Mouse (Mus musculus) gastrocnemius, postnatal 14 days (tissue): Measurements from ENCODE around the gene Zfp810. TPM values are rescaled to one million over a fixed set of nuclear protein-coding genes. Genes with fewer than 3 reads are reported as not detected.
"Not testable (repeated sequence)": the region's sequence is repeated elsewhere in the genome, so short reads cannot be mapped to it uniquely, and the experiment has no call there.

Experiments used
- DNase-seq: peaks from one replicate; pipeline ENCODE4 v3.0.0; 2021; ENCODE audit warnings: mixed read lengths
- intact Hi-C: fragments of 180-260 bp; cut with DNase I; formaldehyde crosslinking; loops from one replicate; pipeline ENCODE4 v1.15.1; 2025; ENCODE audit warnings: low total_unique reads
- long read RNA-seq, 2 experiments: library from polyadenylated mRNA; stranded (forward); transcript quantifications; one replicate each; pipeline ENCODE4 v2.0.0; 2021
- total RNA-seq, 2 experiments: library from RNA; stranded (reverse); gene quantifications; 2 replicates each; pipeline ENCODE4 v1.2.3; 2021

Gene Zfp810
- 1 to 10 TPM; 1.4 to 1.6 TPM for total RNA-seq
- long read RNA-seq, experiment 1, partial matches to known transcripts = 0 of 3 reads
- long read RNA-seq, experiment 1, other reads (novel, unspliced or antisense) = 0 of 3 reads
- long read RNA-seq, experiment 2, partial matches to known transcripts = 0 of 2 reads
- long read RNA-seq, experiment 2, other reads (novel, unspliced or antisense) = 0 of 2 reads

DNA sequence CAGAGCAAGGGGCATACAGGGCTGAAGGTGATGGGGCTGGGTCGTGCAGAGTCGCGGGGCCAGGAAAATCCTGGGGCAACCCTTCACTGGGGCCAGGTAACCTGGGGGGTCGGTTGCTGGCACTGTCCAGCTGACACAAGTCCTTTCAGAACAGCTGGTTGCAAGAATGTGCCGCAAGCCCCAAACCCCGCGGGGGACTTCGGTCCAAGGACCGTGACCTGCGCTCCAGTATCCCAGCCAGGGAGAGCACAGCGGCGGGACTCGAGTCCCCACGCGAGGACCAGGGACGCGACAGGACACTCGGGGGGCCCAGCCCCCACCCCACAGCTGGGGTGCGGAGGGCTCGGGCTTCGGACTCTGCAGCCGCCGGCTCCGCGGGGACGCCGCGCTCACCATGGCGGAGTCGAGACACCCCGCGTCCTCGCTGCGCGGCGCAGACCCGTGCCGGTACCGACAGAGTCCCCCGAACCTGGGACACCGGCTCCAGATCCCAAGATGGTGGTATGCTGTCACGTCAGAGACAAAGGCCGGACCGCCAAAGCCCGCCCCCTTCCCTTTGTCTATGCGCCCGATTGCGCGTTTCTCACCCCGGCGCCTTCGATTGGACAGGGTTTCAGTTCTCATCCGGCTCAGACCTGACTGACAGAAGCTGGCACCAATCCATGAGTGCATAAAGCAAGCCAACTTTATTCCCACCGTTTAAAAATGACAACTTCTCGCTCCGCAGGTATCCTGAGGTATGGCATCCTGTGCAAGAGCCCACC, at the start of gene Zfp810:
Gene Zfp810, minus strand, starts transcription at position 493 of the 764 bp plus-strand sequence.
- peak; percentile 88 for DNase-seq
- intact Hi-C loops = no loop called here

DNA sequence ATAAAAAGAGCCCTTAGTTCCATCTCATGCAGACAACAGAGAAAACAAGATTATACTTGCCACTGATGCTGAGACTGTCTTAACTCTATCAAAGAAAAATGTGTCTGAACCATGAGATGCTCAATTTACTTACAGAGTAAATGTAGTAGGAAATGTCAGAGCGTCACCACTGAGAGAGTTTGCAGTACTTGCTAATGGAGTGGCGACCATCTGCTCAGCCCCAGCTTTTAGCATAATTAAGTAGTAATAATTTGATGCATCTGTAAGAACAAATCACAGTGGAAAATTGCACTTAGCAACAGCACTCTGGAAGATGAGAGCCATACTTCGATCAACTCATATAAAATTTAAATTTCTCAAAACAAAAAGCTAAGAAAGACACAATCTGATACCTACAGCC, 48.5 kb upstream of the Zfp810 start:
- intact Hi-C loops = no loop called here
- DNase-seq = no peak

DNA sequence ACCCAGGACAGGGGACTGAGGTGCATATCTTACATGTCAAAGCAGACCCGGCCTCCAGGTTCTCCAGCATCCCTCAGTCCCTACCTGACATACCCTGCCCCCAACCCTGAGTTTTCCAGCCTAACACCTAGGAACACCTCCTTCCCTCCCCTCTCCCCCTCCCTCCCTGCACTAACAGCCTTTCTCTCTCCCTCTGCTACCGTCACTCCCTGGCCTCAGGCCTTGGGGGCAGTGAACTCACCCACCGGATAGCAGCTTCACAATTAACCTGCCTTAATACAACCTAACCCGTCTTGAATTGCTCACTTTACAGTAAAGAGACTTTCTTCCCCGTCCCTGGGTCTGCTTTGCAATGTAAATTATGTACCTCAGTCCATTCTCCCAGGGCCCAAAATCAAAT, 46.5 kb upstream of the Zfp810 start:
- intact Hi-C loops = no loop called here
- DNase-seq = no peak

DNA sequence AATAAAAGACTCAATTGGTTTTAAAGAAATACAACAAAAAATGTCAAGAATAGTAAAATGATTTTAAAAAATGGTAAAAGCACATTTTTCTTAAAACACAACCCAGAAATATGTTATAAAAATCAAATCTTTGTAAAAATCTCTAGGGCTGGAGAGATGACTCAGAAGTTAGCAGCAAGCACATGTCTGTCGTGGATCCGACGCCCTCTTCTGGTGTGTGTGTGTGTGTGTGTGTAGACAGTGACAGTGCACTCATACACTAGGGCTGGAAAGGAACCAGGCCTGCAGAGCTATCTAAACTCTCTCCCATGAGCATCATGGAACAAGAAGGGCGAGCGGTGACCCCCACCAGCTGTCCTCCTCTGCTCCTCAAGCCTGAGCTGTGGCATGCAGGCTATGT, 46.0 kb upstream of the Zfp810 start:
- intact Hi-C loops = no loop called here
- no peak for DNase-seq

DNA sequence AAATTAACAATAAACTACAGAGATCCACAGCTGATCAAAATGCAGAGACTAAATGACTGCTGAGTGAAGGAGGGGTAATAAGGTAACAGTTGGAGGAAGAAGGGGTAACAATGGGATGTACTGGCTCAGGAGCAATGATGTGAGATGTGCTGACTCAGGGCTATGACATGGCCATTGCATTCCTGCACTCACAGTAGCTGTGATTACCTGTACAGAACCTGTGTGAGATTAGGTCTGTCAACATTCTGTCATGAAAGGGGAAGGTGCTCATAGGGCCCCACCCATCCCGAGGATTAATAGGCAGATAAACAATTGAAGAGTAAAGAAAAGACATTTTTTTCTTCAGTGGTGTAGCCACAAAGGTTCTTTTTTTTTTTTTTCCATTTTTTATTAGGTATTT, 32.9 kb upstream of the Zfp810 start:
- no peak for DNase-seq
- intact Hi-C loops = no loop called here

DNA sequence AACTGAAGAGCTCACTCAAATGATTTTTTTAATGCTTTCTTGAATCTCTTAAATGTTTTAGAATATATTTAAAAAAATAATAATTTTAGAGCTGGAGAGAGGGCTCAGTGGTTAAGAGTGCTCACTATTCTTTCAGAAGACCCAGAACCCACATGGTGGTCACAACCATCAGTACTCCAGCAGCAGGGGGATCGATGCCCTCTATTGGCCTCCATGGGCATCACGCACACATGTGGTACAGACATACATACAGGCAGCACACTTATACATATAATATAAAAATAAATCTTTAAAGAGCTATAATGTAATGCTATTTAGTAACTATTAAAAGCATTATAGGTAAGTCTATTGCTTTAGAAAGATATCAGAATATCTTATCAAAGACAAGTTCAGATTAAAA, 29.8 kb upstream of the Zfp810 start:
- no peak for DNase-seq
- intact Hi-C loops = no loop called here

DNA sequence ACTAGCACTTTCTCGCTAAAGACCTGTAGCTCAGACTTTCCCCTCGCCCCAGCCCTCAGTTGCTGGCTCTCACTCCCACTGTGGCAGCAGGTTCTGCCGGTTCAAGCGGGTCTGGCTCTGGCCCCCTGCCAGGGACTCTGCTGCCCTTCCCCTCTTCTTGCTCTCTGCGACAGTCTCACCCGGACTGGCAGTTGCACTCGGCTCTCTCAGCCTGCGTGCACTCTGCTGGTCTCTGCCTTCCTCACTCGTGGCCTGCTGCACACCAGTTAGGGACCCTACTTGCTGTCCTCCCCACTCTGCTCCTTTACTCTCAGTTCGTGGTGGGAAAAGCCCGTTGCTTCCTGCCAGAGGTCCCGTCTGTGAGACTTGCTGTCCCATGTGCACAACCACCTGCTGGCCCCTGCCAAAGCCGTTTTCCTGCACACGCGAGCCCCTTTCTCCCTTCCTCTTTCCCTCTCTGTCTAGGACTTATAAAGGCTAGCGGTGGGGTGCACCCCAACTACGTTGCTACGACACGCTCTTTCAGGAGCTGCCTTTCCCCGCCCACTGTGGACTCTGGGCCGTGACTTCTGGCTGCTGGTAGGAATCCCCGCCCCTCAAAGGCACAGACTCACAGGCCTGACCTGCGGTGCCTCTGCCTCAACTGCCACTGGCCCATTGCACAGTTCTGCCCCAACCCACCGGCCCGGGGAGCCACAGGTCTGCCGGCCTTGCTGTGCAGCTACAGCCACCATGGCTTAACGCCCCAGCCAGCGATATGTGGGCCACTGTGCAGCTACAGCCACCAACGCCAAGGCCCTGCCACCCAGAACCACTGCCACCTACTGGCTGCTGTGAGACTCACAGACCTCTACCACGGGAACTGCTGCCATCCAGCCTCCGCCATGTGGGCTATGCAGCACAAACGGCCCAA, 20.3 kb upstream of the Zfp810 start:
- intact Hi-C loops = no loop called here
- DNase-seq = peak; percentile 84

DNA sequence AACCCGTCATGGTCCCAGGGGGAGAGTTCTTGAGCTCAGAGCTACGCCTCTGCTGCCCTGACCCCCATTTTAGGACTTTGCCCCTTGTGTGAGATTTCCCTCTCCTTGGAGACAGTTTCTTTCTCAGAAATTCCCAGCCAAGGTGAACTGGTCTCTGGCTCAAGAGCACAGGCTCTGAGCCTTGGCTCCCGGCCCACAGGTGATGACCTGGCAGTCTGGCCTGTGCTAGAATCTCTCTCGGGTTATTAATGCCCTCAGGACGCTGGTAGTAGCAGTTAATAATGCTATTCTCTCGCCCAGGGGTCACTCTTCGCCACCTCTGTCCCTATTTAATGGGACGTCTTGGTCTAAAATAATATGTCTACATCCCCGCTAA, 19.6 kb upstream of the Zfp810 start:
- intact Hi-C loops = no loop called here
- DNase-seq = peak; percentile 8

DNA sequence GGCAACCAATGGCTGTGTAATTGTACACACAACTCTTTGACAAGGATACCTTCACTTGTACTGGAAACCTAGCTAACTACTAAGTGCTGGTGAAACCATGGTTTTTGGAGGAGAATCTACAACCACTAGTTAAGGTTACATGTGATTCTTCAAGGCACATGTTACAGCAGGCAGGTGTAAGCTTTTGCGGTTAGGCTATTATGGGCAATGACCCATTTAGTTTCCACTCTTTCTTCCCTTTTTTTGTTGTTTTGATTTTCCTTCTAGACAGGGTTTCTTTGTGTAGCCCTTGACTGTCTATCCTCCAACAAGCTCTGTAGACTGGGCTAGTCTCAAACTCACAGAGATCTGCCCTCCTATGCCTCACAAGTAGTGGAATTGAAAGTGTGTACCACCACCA, 17.1 kb upstream of the Zfp810 start:
- intact Hi-C loops = no loop called here
- no peak for DNase-seq

DNA sequence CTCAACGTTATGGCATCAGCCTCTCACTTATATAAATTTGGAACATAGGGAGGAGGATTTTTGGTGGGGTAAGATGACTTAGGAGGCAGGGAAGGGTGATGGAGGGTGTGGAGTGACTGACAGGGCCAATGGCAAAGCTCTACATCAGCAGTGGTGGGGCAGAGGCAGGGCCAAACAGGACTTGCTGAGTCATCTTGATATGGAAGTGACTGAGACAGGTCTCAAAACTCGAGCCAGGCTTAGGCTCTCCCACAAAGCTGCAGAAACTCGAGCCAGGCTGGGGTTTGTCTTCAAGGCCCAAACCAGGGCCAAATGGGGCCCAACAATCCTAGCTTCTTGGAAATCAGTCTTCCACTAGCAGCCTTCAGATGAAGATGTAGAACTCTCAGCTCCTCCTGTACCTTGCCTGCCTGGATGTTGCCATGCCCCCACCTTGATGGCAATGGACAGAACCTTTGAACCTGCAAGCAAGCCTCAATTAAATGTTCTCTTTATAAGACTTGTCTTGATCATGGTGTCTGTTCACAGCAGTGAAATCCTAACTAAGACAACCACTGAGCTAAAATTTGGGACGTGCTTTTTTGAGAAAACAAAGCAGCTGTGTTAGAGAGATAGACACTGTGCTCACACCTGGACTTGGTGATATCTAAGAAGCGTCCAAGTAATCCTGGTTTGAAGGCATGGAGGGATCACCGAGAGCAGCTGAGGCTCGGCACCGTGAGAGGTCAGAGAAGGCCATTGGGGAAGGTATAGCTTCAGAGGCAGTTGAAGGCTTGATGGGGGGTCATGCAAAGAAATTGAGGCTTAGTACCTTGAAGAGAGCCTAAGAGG, 15.1 kb upstream of the Zfp810 start:
- intact Hi-C loops = no loop called here
- DNase-seq = no peak

DNA sequence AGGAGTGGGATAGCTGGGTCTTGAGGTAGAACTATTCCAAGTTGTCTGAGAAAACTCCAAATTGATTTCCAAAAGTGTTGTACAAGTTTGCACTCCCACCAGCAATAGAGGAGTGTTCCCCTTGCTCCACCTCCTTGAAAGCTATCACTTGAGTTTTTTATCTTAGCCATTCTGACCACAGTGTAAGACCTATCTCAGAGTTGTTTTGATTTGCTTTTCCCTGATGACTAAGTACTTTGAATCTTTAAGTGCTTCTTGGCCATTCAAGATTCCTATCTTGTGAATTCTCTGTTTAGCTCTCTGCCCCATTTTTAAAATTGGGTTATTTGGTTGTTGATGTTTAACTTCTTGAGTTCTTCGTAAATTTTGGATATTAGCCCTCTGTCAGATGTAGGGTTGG, 11.7 kb upstream of the Zfp810 start:
- DNase-seq = no peak
- intact Hi-C loops = loop anchor here (10.0 kb wide), 1 partner anchor 84 kb away; no protein-coding TSS in a partner anchor

DNA sequence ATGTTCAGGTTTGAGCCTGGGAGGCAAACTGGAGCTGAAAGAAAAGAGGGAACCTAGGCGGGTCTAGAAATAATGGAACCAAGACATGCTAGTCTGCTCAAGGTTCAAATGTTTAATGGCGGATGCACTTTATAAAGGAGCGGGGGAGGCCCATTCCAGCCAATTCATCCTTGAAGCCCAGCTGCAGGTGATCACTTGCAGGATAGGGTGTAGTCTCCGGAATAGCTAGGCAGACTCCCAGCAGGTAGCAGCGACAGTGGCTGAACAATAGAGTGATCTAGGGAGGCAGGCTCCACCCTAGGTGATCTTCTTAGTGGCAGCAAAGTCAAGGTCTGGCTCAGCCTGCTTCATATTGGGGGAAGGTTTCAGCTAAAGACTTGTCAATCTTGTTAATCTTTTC, 8.6 kb upstream of the Zfp810 start:
- intact Hi-C loops = loop anchor here (10.0 kb wide), 1 partner anchor 81 kb away; no protein-coding TSS in a partner anchor
- not testable (repeated sequence) for DNase-seq

DNA sequence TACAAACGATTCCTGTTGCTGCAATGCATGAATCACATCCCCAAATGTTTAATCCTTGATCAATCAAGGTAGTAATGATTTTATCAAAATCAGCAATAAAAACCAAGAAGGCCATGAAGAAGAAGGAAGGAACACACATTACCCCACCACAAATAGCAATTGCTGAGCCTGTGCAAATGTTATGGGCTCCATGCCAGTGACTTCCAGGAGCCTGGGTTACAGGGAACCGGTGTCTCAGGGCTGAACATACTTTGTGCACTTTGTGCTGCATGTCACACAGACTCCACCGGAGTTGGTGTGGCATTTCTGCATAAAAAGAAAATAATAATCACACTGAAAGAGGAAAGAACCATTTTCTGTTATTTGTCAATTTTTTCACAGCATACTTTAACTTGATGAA, 6.6 kb upstream of the Zfp810 start:
- intact Hi-C loops = loop anchor here (10.0 kb wide), 1 partner anchor 79 kb away; no protein-coding TSS in a partner anchor
- DNase-seq = no peak

DNA sequence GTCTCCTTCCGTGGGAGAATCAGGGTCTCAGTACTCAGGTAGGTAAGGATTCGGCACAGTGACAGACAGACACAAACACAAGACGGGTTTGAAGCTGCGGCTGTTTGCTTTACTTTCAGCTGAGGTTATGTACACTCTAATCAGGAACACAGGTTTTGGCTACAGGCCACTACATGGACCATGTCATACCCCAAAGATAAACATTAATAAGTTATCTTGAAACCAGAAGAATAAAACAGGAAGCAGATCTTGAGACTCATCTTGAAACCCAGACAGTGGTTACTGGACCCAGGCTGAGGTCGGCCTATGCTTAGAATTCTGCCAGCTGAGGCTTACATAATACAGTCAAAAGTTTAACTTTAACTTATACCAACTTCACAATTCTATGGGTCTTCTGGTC, 5.8 kb upstream of the Zfp810 start:
- intact Hi-C loops = loop anchor here (10.0 kb wide), 1 partner anchor 78 kb away; no protein-coding TSS in a partner anchor
- DNase-seq = no peak

DNA sequence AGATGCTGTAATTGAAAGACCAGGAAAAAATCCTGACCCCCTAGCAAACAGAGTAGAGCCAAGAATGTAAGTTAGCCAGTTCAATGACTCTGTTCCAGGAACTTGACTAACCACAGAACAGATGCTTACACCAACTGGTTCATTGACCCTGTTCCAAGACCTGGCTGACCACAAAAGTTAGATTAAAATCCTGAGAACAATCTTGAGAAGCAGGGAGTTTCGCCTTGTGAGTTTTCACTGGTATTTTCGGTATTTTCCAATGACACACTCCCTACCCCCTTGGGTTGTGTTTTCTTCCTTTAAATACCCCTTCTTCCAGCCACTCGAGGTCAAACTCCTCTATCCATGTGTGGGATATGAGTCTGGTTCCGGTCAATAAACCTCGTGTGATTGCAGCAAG, 2.2 kb upstream of the Zfp810 start:
- DNase-seq = no peak
- intact Hi-C loops = loop anchor here (10.0 kb wide), 1 partner anchor 75 kb away; no protein-coding TSS in a partner anchor

DNA sequence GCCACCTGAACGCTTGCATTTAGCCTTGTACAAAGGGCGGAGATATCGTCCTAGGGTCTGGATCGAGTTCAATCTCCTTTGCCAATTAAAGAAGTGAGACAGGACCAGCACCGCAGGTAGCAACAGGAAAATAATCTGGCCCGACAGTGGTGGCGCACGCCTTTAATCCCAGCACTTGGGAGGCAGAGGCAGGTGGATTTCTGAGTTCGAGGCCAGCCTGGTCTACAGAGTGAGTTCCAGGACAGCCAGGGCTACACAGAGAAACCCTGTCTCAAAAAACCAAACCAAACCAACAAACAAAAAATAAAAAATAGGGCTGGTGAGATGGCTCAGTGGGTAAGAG, 443 bp upstream of the Zfp810 start:
- DNase-seq, intact Hi-C loops: not testable (repeated sequence)

DNA sequence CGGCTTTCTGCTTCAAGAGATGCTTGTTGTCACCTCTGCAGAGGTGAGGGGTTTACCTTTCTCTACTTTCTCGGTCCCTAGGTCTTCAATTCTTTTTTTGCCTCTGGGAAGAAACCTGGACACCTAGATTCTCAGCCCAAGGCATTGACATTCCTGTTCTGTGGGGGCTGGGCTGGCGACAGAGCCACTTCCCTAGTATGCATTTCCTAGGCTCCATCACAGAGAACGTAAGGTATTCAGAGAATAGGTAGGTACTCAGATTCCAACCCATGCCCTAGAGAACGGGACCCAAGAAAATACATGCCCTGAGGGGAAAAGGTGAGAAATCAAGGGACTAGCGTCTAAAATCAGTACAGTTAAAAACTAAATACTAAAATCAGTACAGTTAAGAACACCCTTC, 722 bp downstream of the Zfp810 start:
- intact Hi-C loops = no loop called here

DNA sequence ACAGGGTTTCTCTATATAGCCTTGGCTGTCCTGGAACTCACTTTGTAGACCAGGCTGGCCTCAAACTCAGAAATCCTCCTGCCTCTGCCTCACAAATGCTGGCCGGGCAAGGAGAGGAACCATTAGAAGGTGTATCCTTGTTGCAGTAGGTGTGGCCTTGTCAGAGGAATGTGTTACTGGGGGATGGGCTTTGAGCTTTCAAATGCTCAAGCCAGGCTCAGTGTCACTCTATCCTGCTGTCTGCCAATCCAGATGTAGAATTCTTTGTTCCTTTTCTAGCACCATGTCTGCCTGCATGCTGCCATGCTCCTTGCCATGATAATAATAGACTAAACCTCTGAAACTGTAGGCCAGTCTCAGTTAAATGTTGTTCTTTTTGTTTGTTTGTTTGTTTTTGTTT, 5.2 kb downstream of the Zfp810 start:
- intact Hi-C loops = no loop called here
- no peak for DNase-seq

More for the DNA sequence above, 722 bp downstream of the Zfp810 start:
- DNase-seq = no peak

DNA sequence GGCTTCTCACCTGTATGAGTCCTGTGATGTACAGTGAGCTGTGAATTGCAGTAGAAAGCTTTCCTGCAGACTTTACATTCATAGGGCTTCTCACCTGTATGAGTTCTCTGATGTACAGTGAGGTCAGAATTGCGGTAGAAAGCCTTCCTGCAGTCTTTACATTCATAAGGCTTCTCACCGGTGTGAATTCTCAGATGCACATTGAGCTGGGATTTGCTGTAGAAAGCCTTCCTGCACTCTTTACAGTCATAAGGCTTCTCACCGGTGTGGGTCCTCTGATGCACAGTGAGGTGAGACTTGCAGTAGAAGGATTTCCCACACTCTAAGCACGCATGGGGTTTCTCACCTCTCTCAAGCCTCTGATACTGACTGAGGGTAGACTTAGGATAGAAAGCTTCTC, 28.7 kb downstream of the Zfp810 start:
- no peak for DNase-seq
- intact Hi-C loops = no loop called here
